In the genomic region with DNA sequence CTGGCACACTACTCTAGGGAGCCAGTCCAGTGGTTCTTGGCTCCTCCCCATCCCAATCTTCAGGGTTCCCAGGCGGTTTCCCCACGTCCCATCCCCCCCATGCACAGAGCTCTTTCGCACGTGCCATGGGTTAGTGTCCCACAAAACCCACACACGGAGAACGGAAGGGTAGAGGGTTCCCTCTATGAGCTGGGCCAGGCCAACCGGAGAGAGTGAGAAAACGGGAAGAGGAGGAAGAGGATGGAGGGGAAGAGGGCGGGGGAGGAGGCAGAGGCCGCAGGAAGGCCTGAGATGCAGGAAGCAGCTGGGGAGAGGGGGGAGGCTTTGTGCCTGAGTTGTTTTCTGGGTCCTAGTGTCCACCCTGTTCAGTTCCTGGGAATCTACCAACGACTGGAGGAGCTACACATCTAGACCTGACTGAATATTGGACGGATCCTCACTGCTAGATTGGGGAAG, we compare ENCODE assay signal across 8 mouse cellular contexts. TPM values are rescaled to one million over a fixed set of nuclear protein-coding genes. Genes with fewer than 3 reads are reported as not detected.
DNase-seq lines count a peak whose midpoint lies in the region; ATAC-seq lines count a peak whose summit lies in the region.

No protein-coding gene starts in this region.

- no peaks in the 10 kb centered on the region for H3K27me3 ChIP-seq in hindbrain, embryonic 13.5 days

- H3K4me3 ChIP-seq in hindbrain, embryonic 13.5 days = peak overlapping the region; percentile 97

- H3K9ac ChIP-seq in hindbrain, embryonic 13.5 days = peak overlapping the region; percentile 99

- H3K4me1 ChIP-seq in hindbrain, embryonic 13.5 days (replicated peaks) = peaks cover 61% of the 10 kb centered on the region

- peak overlapping the region; percentile 100 for H3K4me2 ChIP-seq in hindbrain, embryonic 13.5 days

- H3K27ac ChIP-seq in hindbrain, embryonic 13.5 days = peak overlapping the region; percentile 97

- H3K9me3 ChIP-seq in hindbrain, embryonic 13.5 days = no peaks in the 10 kb centered on the region

- 0% methylated on average over 12 of the region's 12 CpGs for WGBS in hindbrain, embryonic 13.5 days

- H3K36me3 ChIP-seq in hindbrain, embryonic 13.5 days = no peaks in the 10 kb centered on the region

- peak; percentile 72 for DNase-seq in WW6 (ENCODE audit: low read depth, low spot score)
- peak; percentile 91 to 92 for DNase-seq in cerebellum, postnatal 10 days
- peak; percentile 74 for DNase-seq in frontal cortex, postnatal 10 days (ENCODE audit: low spot score in 2 of 2)
- DNase-seq in layer of hippocampus, postnatal 36 days = peak; percentile 78 to 82
- DNase-seq in lung, postnatal 25 days (ENCODE audit: low spot score) = peak; percentile 89
- peak; percentile 96 for DNase-seq in retina, postnatal 1 day
- DNase-seq in thymus, postnatal 4 days = peak; percentile 78

- peak; percentile 46 for ATAC-seq in hindbrain, embryonic 13.5 days (ENCODE audit: low FRiP score)

RNA-seq across cellular contexts. Expression of gene Ppp1r9b, which starts 1.2 kb away (rescaled TPM):
- 16.9 and 17.3 TPM in 2 replicates for polyA plus RNA-seq in hindbrain, embryonic 13.5 days (2015; fragmentation: Nextera tagmentation; extraction: Ambion mirVana)
- 100 to 1,000 TPM; 931 to 932 TPM for total RNA-seq in layer of hippocampus, postnatal 36 days (2021)

RNA-seq across cellular contexts. Expression of gene Sgca, which starts 13.5 kb away (rescaled TPM):
- polyA plus RNA-seq in hindbrain, embryonic 13.5 days (2015; fragmentation: Nextera tagmentation; extraction: Ambion mirVana) = 0.23 and 0.52 TPM in 2 replicates
- total RNA-seq in layer of hippocampus, postnatal 36 days (2021) = under 1 TPM in 1 of 2 experiments, not detected in 1; 0.48 TPM

RNA-seq across cellular contexts. Expression of gene Samd14, which starts 20.1 kb away (rescaled TPM):
- 132 and 142 TPM in 2 replicates for polyA plus RNA-seq in hindbrain, embryonic 13.5 days (2015; fragmentation: Nextera tagmentation; extraction: Ambion mirVana)
- total RNA-seq in layer of hippocampus, postnatal 36 days (2021) = 10 to 100 TPM; 43.3 to 46.5 TPM

RNA-seq across cellular contexts. Expression of gene Hils1, which starts 22.2 kb away (rescaled TPM):
- polyA plus RNA-seq in hindbrain, embryonic 13.5 days (2015; fragmentation: Nextera tagmentation; extraction: Ambion mirVana) = not detected in 2 replicates
- total RNA-seq in layer of hippocampus, postnatal 36 days (2021) = not detected

RNA-seq across cellular contexts. Expression of gene Pdk2, which starts 51.6 kb away (rescaled TPM):
- polyA plus RNA-seq in hindbrain, embryonic 13.5 days (2015; fragmentation: Nextera tagmentation; extraction: Ambion mirVana) = 24.2 and 25.5 TPM in 2 replicates
- total RNA-seq in layer of hippocampus, postnatal 36 days (2021) = 100 to 1,000 TPM; 118 to 121 TPM

Comparison
In these comparisons a context has a peak if more than half of its experiments do, and no peak if none do; other contexts are left out.
1. Peak in every context shown above with its lines: DNase-seq, ATAC-seq, H3K4me3 ChIP-seq and H3K27ac ChIP-seq.